Mouse (Mus musculus) lung, postnatal 14 days (tissue): ENCODE measurements around the gene 1700088E04Rik.

Experiments used
- DNase-seq: peaks from one replicate; pipeline ENCODE4 v3.0.0; 2021

1700088E04Rik gene

GRCm38 (mm10) chr15:79098220-79098619 lies 42.8 kb downstream of the 1700088E04Rik start:
- no peak for DNase-seq

DNA sequence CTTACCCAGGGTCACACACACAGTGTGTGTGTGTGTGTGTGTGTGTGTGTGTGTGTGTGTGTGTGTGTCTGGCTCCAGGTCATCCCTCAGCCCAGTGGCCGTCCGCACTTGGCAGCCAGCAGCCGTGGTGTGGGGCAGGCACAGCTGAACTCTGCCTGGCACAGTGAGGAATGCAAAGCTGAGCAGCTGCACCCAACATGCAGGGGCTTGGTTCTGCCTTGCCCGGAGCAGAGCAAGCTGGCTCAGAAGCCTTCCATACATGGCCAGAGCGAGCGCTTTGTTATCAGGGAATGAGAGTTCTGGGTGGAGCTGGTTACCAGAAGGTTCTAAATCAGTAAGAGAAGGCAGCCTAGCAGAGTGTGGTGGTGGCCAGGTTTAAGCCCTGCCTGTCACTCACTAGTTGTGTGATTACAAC lies 43.4 kb downstream of the 1700088E04Rik start:
- DNase-seq: peak; percentile 44

DNA sequence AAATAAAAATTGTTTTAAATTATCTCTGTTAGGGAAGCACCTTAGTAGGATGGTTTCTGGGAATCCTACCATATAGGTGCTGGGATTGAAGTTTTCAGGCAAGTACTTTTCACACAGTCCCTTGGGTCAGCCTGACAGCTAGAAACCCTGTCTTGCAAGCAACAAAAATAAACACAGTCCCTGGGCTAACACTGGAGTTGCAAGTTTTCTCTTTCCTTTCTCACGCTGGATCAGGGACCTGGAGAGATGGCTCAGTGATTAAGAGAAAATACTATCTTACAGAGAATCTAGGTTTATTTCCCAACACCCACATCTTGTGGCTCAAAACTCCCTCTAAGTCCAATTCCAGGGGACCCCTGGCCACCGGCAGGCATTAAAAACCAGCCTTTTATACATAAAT lies 43.9 kb downstream of the 1700088E04Rik start:
- DNase-seq: no peak

- no peak for DNase-seq
Observed at GRCm38 (mm10) chr15:79096556-79096955, 44.5 kb downstream of the 1700088E04Rik start.

GRCm38 (mm10) chr15:79095483-79095882 lies 45.6 kb downstream of the 1700088E04Rik start:
- no peak for DNase-seq

- DNase-seq: peak; percentile 45
Observed at GRCm38 (mm10) chr15:79093083-79093839, 47.8 kb downstream of the 1700088E04Rik start.

DNA sequence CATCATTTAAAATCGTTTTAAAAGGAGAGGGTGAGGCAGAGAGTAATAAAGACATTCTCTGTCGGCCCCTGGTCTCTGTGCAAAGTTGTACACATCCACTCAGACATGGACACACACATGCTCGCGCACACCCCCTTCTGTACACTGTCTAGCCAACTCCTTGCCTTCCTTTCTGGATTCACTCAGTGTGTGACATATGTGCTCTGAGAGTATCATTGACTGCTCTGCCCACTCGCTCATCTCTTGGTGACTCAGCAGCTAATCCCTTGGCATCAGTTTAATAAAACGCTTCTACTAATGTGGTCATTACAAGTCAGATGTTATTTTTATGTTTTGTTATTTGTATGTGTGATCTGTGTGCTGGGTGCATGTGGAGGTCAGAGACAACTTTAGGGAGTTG lies 48.8 kb downstream of the 1700088E04Rik start:
- no peak for DNase-seq

GRCm38 (mm10) chr15:79079567-79079966 lies 61.5 kb downstream of the 1700088E04Rik start:
- no peak for DNase-seq
